Mouse (Mus musculus) thymus, adult 18-20 months (tissue): Measurements from ENCODE around the gene B230104I21Rik.

ENCODE experiments used
- DNase-seq, 2 experiments: peaks; one replicate each; pipeline ENCODE4 v3.0.0; 2022; ENCODE audit warnings: mixed read lengths in 2 of 2

Gene B230104I21Rik

DNA sequence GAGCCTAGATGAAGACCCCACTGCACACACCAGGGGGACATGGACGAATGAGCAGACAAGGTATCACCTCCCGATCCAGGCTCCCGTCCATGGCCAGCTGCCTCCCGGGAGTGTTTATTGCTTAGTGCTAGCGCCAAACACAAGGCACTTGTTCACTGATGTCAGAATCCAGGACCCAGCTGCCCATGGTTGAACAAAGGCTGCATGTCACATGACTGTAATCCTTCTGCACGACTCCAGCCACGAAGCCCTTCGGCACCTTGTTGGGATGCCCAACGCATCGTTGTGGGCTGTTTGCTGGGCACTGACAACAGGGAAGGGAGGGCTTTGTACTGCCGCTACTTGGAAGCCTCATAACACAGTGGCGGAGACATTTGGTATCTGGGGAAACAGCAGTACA lies at the start of gene B230104I21Rik:
TSS of gene B230104I21Rik (plus strand) at position 367 of the 400 bp plus-strand sequence.
- DNase-seq = no peak

DNA sequence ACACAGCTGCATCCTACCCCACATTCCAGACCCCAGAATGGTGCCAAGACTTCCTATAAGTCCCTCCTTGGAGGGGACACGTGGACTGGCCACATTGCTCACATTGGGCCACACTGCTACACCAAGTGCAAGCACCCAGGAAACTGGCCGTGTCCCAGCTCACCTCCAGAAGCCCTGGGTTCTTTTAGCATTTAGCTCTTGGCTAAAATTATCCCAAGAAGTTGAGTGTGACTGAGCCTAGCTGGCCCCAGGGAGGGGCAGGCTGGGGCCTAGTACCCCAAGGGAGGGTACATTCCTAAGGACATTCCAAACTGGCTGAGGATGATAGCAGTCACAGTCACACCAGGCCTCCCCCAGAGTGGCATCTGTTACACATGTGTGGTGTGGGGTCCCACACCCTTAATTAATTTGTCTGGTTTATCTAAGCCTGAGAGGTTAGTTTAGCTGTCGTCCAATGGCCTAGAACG lies 42.2 kb upstream of the B230104I21Rik start:
- no peak for DNase-seq

DNA sequence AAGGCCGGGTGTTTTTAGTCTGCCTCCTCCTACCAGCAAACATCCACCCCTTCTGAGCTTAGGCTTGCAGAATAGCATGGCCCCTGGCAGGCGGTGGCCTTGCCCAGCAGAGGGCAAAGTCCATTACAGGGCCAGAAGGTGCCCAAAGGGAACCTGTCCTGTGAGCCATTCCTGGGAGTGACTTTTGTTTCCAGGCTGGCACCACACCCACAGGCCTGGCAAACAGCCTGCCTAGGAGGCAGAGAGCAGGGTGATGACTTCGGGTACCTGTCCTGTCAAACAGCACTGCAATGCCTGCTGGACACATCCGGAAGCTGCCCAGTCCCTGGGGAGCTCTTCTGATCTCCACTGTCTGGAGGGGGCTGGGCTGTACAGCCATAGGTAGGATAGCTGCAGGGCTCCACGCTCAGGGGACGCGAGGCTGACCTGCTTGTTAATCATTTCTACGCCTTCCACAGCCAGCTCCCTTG lies 41.6 kb upstream of the B230104I21Rik start:
- no peak for DNase-seq

DNA sequence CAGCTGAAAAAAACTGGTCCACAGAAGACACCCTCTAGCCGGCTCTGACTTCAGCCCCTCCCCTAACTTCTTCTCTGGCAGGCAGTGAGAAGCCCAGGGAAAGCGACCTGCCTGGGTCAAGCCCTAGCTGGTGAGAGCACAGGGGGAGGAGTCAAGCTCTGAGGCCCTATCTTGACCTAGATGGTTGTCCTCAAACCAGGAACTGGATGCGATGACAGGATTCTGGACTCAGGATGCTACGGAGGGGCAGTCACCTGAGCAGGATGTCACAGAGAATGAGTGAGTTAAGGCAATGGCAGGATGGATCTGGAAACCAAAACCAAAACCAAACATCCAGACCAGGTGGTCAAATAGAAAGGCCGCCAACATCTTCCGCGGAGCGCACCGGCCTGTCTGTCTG lies 38.2 kb upstream of the B230104I21Rik start:
- DNase-seq = no peak

DNA sequence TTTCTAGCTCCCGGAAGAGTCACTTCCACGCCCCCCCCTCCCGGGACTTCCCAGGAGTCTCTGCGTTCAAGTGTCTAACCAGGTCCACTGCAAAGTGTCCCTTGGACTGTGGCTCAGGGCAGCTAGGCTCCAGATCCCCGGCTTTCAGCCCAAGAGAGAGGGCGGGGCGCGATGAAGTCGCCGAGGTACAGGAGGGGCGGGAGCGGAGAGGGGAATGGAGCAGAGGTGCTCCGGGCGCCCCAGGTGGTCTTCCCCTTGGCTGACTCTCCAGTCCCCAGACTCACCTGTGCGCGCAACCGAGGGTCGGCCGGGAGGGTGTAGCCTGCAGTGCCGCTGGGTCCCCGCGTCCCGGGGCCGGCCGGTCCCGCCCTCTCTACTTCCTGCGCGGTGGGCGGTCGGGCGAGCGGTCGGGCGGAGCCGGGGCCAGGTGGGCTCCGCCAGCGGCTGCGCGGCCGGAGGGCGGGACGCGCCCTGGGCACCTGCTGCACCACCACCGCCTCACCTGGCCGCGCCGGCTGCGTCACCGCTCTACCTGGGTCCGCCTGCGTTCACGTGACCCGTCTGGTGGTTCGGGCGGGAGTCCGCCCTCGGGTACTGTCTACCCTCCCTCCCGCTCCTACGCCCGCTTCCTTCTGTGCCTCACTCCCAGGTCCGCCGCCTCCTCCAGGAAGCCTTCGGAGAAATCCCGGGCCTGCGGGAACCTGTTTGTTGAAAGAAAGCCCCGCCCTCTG lies 36.2 kb upstream of the B230104I21Rik start:
- no peak for DNase-seq

DNA sequence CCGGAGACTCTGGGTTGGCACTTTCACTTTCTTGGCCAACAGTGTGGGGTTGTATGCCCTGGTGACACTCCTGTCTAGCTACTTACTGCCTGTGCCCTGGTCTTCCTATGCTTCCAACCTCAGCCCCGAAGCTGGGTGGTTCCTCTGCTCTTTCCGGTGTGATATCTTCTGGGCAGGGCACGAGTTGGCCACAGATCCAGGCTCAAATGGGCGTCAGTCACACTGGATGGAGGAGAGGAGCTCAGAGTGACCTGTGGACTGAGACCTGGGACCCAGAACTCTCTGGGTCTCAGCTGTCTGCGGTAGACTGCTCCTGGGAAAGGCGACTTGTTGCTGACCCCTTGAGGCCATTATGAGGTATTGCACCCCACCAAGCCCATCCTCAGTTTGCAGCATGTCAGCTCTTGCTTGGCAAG lies 34.5 kb upstream of the B230104I21Rik start, which contains the start of gene Arhgef16:
TSS of gene Arhgef16 (minus strand) at position 211 of the 416 bp plus-strand sequence.
- DNase-seq = no peak

DNA sequence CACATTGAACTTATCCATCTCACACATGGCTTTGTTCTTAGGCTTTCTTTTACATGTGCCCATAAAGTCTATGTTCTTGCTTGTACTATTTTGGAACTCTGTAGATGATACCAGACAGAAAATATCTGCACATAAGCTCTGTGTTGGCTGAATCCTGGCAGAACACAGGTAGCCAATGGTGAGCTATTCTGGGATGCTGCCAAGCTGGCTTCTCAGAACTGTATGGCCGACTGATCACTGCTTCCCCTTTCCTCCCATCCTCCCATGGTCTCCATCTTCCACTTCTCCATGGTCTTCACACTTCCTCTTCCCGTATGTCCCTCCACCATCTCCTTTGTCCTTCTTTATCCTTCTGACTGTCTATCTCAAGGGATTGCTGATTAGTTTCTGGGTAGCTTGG lies 26.8 kb upstream of the B230104I21Rik start:
- no peak for DNase-seq

DNA sequence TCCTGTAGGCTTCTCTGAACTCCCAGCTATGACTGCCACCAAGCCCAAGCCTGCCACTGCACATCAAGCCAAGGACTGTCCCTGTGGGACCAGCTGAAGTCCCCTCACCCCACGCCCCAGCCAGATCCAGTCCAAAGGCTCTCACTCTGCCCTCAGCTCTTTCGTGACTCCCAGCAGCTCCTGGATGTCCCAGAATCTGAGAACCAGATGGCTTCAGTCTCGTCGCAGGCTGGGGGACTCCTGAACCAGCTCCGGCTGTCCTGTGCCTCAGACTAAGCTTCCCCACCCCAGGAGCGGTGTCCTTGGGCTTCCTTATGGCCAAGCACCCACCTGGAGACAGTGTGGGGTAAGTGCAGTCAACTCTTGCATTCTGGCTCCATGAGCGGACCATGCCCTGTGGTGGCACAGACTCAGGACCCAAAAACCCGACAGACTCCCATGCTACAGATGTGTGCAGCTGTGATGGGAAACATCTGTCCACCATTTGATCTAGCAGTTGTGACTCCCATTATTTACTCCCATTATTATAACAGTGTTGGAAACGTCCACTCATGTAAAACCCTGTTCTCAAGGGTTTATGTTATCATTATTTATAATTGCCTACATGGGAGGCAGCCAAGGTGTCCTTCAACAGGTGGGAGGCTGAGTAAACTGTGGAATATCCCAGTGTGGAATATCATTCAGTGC lies 25.2 kb upstream of the B230104I21Rik start:
- DNase-seq = no peak

DNA sequence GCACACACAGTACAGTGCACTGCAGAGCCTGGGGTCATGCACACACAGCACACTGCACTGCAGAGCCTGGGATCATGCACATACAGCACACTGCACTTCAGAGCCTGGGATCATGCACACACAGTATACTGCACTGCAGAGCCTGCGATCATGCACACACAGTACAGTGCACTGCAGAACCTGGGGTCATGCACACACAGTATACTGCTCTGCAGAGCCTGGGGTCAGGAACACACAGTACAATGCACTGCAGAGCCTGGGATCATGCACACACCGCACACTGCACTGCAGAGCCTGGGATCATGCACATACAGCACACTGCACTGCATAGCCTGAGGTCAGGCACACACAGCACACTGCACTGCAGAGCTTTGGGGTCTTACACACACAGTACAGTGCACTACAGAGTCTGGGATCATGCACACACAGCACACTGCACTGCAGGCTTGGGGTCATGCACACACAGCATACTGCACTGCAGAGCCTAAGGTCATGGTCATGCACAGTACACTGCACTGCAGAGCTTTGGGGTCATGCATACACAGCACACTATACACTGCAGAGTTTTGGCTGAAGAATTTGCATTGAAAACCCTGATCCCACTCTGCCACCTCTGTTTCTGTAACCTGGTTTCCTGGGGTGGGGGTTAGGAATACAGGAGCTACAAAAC lies 23.6 kb upstream of the B230104I21Rik start:
- DNase-seq = no peak

DNA sequence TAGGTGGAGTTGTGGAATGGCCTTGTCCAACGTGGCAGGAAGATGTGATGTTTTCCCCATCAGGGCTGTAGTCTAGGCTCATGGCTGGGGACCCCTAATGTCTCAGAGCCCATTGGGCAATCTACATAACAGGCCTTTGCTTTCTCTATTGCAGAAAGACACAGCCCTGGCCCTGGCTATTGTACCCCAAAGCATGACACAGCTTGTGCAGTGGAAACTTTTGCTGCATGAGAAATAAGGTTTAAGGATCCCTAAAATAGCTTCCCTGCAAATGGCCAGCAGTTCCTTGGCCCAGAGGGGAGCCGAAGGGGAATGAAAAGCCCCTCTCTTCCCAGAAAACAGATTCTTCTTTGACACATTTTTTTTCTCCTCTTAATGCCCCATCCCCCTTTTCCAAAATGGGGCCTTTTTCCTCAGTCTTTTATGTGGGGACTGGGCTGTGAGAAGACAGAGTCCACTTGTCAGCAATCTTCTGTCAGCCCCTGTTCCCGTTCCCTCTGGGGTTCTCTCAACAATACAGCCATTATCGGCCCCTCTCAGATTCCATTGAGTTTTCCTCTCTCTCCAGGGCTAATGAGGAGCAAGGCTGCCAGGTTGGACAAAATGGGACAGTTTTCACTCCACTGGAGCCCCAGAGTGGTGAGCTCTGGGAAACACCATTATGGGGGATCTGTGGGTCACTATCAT lies 22.8 kb upstream of the B230104I21Rik start:
- no peak for DNase-seq

DNA sequence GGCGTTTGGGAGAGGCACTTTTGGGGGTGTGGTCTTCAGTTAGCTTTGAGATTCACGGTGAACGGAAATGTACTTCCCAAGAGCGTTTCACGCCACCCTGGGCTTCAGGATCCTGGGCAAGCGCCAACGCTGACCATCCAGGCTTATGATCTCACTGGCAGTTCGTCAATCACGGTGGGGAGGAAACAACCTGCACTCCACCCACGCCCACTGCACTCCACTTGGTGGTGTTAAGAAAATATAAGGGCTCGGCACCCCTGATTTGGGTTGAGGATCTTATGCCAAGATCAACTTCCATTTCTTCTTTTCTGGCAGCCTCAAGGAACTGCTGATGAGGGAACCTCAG lies 22.3 kb upstream of the B230104I21Rik start:
- DNase-seq = no peak

DNA sequence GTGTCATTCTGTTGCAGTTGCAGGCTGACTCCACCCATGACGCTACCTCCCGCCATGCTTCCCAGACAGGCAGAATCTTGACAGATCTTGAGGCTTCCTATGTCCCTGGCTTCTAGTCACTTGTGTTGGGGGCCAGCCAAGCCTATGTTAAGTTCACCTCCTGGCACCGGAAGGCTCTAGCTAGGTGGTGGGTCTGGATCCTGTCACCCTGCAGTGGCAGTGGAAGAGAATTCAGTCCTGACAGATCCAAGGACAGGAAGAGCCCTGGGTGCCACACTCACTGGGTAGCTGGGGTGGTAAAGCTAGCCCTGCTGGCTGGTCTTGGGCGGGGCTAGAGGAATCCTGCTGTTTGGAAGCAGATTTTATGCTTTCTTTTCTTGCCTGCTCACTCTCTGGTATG lies 10.5 kb upstream of the B230104I21Rik start:
- no peak for DNase-seq

DNA sequence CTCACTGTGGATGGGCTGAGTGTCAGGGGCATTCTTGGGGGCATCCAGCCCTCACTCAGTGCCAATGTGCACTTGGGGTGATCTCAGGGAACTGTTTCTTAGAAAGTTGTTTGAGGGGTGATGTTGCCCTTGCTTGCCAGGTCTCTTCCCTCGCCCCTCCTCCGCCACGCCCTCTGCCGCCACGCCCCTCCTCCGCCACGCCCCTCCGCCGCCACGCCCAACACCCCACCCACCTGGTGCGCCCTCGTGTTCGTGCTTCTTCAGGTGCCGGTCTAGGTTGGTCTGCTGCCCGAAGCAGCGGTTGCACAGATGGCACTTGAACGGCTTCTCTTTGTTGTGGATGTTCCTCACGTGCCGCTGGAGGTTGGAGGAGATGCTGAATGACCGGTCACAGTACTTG lies 7.5 kb upstream of the B230104I21Rik start:
- DNase-seq = no peak

DNA sequence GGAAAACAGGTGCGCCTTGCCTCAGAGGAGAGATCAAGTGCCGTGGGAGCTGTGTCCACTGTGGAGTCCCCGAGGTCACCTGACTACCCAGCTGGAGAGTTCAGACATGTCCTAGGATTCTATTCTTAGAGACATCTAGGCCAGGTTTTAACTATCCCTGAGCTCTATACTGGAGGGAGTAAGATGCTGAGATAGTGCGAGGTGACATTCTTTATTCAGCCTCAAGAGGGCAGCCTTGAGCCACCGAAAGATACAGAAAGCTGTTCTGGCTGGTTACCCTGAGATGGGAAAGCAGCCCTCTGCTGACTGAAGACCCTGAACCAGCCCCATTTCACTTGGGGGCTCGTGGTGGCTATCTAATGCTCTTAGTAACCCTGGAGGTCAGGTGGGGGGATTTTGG lies 7.1 kb upstream of the B230104I21Rik start:
- DNase-seq = no peak

DNA sequence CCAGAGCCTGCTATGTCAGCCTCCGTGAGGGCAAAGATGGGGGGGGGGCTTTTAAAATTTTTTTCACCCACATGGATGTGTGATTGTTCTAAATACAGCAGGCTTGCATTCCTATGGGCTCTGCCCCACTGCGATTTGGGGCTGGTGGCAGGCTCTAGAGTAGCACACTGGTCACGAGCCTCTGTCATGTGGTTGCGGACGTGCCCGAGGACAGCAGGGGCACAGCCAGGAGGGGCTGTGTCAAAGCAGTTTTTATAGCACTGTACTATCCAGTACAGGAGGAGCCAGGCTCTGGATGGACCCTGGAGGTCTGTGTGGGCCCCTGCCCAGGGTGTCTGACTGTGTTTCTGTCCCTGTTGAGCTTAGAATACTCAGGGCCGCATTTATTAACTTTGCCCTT lies 5.9 kb upstream of the B230104I21Rik start:
- DNase-seq = no peak

DNA sequence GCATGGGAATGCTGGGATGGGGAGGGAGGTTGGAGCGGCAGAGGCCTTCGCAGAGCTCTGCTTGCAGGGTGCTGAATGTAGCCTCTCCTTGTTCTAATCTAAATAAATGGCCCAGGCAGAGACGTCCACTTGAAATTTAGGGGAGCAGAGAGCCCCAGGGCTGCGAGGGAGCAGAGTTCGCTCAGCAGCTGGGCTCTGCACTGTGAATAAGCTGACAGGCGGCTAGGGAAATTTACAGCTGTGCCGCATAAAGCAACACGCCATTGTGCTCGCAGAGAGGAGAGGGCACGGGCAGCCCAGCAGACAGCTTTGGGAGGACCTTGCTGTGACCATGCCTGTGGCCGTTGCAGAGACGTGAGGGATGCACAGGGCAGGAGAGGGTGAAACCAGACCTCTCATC lies 4.7 kb upstream of the B230104I21Rik start:
- no peak for DNase-seq

DNA sequence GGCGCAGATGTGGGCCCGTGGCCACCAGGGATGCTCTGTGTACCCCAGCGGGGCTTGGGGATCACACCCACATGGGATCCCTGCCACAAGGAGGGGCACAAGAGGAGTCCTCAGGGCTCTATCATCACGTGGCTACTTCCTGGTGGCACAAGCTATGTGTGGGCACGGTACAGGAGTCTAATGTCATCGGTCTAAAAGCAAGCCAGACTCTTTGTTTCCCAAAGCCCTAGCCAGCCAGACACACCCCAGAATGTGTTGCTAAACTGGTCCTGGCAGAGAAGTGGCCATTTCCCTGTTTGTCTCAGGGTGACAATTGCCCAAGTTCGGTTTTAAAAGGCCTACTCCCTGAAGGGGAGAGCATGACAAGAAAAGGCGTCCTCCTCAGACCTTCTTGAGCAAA lies 2.6 kb upstream of the B230104I21Rik start:
- DNase-seq = no peak

DNA sequence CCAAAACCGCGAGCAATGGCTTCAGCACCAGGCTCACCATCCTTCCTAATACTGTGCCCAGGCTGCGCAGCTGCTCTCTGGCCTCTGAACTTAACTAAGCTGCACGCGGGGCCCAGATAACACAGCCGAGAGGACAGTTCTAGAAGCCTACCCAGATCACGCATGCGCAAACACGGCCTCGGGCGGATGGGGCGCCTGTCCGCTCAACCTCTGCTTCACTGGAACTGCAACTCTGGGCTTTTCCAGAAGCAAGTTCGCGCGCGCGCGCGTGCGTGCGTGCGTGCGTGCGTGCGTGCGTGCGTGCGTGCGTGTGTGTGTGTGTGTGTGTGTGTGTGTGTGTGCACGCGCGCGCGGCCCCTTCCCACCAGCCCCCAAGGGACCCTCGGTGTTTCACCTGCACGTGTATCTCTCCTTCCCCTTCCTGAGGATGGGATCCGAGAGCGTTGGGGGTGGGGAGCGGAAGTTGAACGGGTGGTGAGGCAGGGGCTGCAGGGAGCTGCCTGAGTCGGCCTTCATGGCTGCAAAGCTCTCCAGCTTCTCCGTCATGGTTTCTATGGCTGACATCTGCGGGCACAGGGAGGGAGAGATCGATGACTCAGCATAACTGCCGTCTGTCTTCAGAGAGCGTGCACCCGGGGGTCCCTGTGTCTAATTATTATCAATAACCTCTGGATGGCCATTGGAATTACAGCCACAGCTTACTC lies 1.1 kb upstream of the B230104I21Rik start:
- DNase-seq = no peak

DNA sequence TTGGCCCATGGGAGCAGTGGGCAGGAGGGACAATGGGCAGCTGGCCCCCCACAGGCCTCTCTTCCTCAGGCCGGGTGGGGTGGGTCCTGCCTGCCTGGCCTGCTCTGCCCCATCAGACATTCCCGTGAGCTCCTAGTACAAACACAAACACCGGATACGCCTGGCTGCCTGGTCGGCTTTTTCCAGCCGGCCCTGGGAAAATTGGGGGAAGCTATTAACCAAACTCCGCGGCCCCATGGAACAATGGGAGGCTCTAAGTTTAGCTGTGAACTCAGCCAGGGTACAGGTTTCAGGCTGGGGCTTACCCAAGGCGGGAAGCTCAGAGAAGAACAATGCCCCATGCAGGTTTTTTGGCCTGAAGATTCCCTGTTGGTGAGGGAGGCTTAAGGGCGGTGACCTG lies 723 bp downstream of the B230104I21Rik start:
- no peak for DNase-seq

DNA sequence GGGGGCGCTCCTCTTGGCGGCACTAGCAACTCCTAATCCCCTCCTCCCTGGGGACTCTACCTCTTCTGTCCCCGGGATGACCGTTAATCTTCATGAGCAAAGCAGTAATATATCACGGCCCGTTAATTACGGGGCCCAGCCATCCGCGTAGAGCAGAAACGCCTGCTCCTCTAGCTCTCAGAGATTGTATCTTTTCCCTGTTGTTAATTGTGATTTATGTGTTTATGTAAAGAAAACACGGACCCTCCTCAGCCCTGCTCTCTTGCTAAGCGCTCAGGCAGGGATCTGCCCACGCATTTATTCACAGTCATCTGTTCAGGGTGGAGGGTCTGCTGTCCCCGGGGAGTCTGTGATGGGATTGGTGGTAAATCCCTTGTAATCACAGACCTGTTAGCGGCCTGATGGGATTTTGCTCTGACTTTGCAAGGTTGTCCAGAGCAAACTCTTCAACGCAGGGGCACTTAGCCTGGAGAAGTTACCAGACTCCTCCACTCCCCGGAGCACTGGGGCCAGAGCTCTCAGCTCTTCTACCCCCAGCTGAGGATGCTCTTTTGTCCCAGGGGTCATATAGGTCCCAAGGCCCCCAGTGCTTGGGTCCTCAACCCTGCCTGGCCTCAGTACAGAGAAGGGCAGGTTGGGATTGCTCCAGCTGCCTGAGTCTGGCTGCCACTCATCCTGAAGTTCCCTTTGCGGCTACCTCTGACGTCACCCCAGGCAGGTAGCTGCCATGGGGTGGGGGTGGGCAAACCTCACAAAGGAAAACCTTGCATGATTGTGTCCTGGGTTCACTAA lies 11.0 kb downstream of the B230104I21Rik start:
- DNase-seq = no peak

DNA sequence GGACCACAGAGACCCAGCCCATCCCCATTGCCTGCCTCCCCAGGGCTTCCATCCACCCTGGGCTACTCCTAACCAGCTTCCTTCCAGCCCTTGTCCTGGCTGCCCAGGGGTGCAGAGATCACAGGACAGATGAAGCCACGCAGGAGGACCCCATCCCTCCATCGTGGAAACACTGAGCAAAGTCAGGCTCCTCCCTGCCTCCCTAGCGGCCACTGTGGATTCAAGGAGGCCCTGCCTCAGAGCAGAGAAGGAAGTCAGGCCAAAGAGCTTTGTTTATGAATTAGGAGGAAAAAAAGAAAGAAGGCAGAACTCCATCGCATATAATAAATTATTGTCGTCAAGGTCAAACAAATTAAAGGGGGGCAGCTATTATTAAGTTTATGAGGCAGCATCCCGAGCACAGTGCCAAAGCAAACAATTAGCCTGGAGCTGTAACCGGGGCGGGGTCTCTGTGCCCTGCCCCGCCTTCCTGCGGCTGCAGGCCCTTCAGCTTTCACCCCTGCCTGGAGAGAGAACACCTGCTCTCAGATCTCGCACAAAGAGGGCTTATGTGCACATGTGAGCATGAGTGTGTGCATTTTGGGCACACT lies 12.4 kb downstream of the B230104I21Rik start:
- DNase-seq = no peak
